Mouse (Mus musculus) neural tube, embryonic 12.5 days (tissue): Measurements from ENCODE around the gene Ap2a2. TPM values are rescaled to one million over a fixed set of nuclear protein-coding genes. Genes with fewer than 3 reads are reported as not detected.
"Not testable (repeated sequence)": the region's sequence is repeated elsewhere in the genome, so short reads cannot be mapped to it uniquely, and the experiment has no call there.

Experiments
- ATAC-seq: fragments of 200-750 bp; cut with Nextera tagmentation; 2 replicates; pipeline ENCODE4 v1.8.0; 2017; ENCODE audit warnings: low read depth, mild to moderate bottlenecking, moderate TSS enrichment, moderate library complexity; ENCODE audit not compliant: low FRiP score
- H3K27ac ChIP-seq: fragments of 300-500 bp; sonication (generic); 2 replicates; pipeline ENCODE4 v1.5.1; 2016
- H3K27me3 ChIP-seq: fragments of 300-500 bp; sonication (generic); replicated peaks from 2 replicates; pipeline ENCODE4 v1.6.1; 2016; ENCODE audit warnings: mild to moderate bottlenecking
- H3K36me3 ChIP-seq: fragments of 300-500 bp; sonication (generic); 2 replicates; pipeline ENCODE4 v1.6.1; 2016; ENCODE audit warnings: mild to moderate bottlenecking
- H3K4me1 ChIP-seq: fragments of 300-500 bp; sonication (generic); 2 replicates; pipeline ENCODE4 v1.6.1; 2016
- H3K4me2 ChIP-seq: fragments of 300-500 bp; sonication (generic); replicated peaks from 2 replicates; pipeline ENCODE4 v1.6.1; 2016; ENCODE audit warnings: mild to moderate bottlenecking
- H3K4me3 ChIP-seq: fragments of 300-500 bp; sonication (generic); 2 replicates; pipeline ENCODE4 v1.5.1; 2016
- H3K9ac ChIP-seq: fragments of 300-500 bp; sonication (generic); 2 replicates; pipeline ENCODE4 v1.6.1; 2016; ENCODE audit warnings: mild to moderate bottlenecking
- H3K9me3 ChIP-seq: fragments of 300-500 bp; sonication (generic); 2 replicates; pipeline ENCODE4 v1.6.1; 2016; ENCODE audit warnings: mild to moderate bottlenecking
- WGBS: fragments of 180-500 bp; shearing (Covaris S2); methylation state at CpG from one replicate; pipeline ENCODE4 v1.1.7; 2016; 5-methylcytosine and 5-hydroxymethylcytosine counted together
- polyA plus RNA-seq: library from polyadenylated mRNA; unstranded; fragments of >200 nt; fragmentation: Nextera tagmentation; extraction: Ambion mirVana; gene quantifications from 2 replicates; pipeline ENCODE4 v1.2.1, GENCODE M21; 2016

The Ap2a2 gene
- polyA plus RNA-seq, 1 experiment from 2014 or later = 117 TPM

DNA sequence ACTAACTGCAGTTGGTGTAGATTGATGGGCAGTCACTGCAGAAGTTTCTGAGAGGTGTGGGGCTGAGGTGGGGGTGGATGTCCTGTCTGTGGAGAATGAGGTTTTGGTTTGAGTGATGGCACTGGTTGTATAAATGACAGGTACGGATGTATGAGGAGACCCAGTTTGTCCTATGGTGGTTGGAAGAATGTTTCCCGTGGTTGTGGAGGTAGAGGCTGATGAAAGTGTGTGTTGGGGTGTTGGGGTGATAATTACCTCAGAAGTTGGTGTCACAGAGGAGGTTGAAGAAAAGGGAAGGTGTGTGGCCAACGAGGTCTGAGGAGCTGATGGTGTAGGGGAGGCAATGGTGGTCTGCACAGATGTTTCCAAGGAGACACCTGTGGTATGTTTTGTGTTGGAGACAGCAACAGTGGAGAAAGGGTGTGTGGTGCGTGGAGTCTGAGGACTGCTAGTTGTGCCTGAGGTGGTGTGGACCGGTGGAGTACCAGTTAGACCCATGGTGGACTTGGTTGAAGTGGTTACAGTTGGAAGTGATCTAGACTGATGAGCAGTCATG lies 77.4 kb downstream of the Ap2a2 start:
- H3K9ac ChIP-seq, H3K4me3 ChIP-seq, H3K9me3 ChIP-seq, H3K27me3 ChIP-seq, H3K4me2 ChIP-seq, H3K36me3 ChIP-seq, H3K27ac ChIP-seq, H3K4me1 ChIP-seq: not testable (repeated sequence)
- ATAC-seq = peak; percentile 52; the same call in 1 of the 2 replicates
- 85% methylated on average over 5 of the region's 5 CpGs for WGBS

DNA sequence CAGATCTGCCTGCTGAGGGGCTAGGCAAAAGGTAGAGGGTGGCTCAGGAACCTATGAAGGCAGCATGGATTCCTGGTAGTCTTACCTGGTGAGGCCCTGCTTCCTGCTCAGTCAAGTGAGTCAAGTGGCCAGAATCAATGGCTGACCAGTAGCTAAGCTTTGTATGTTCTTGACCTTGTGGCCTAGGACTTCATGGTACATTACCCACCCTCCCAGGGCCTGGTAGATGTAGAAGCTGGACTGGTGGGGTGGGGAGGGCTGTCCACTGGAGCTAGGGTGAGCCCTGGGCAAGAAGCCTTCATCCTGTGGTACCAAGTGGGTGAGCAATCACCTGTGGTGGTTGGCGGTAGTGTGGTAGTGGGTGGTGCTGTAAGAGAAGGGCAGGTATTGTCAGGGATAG lies 80.4 kb downstream of the Ap2a2 start:
- Histone ChIP-seq H3K27me3 (no peaks in the 10 kb centered on the region), H3K4me3 (no peak overlapping the region), H3K9ac (no peak overlapping the region), H3K9me3 (no peaks in the 10 kb centered on the region), H3K36me3 (no peaks in the 10 kb centered on the region), H3K4me2 (no peak overlapping the region), H3K4me1 (no peaks in the 10 kb centered on the region; the same call in 1 of the 2 replicates), H3K27ac (no peak overlapping the region)
- no peak for ATAC-seq
- 90% methylated on average over 1 of the region's 1 CpGs for WGBS

DNA sequence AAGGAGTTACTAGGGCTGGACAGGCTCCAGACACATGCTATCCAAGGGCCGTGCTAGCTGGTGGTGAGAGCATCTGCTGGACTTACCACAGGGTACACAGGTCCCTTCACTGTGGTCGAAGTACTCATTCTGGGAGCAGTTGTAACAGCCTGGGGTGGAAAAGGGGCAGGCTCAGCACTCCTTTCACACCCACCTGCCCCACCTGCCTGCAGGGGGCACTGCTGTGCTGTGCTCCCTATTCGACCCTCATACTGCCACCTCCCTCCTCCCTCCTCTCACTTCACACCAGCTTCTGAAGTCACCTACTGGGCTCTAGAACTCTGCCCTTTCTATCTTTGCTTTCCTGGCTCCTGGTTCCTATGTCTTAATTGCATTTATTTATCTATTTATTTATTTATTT lies 81.2 kb downstream of the Ap2a2 start:
- WGBS = 59% methylated on average over 3 of the region's 3 CpGs
- H3K9ac ChIP-seq = no peak overlapping the region
- no peak overlapping the region for H3K4me3 ChIP-seq
- ATAC-seq = no peak
- H3K27ac ChIP-seq = no peak overlapping the region
- no peaks in the 10 kb centered on the region for H3K27me3 ChIP-seq
- no peaks in the 10 kb centered on the region; the same call in 1 of the 2 replicates for H3K4me1 ChIP-seq
- no peaks in the 10 kb centered on the region for H3K36me3 ChIP-seq
- H3K9me3 ChIP-seq = no peaks in the 10 kb centered on the region
- H3K4me2 ChIP-seq = no peak overlapping the region

DNA sequence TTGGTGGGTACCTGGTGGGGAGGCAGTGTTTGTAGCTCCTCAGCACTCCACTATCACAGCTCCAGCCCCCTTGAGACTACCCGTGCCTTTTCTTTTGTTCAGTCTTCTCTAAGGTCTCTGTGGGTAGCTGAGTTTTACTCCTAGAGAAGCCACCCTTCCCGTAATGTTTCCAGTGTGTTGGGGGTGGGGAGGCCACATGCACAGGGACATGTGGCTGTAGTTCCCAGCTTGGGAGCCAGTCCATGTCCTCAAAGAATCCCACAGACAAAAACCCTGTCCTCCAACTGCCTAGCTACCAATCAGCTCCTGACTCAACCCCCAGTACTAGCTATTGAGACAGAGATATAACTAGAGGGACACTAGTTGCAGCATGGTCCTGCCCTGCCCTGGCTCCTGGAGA lies 85.1 kb downstream of the Ap2a2 start:
- no peak overlapping the region for H3K4me2 ChIP-seq
- WGBS = 62% methylated on average over 2 of the region's 2 CpGs

DNA sequence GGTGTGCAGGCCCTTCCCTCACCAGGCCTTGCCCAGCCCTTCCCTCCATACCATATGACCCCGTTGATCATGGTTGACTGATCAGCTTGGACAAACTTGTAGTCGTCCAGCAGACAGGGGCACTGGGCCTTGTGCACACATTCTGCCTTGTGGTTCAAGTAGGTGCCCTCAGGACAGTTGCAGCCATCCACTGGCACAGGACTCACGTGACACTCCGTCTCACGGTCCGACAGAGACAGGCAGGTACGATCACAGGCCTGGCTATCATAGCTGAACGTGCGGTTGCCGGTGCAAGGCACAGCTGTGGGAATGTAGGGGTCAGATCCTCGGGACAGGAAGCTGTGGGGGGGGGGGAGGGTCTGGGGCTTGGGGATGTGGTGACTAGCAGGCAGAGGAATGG lies 85.8 kb downstream of the Ap2a2 start:
- H3K9me3 ChIP-seq = no peaks in the 10 kb centered on the region
- no peaks in the 10 kb centered on the region for H3K27me3 ChIP-seq
- H3K4me2 ChIP-seq = no peak overlapping the region
- no peaks in the 10 kb centered on the region; the same call in 1 of the 2 replicates for H3K4me1 ChIP-seq
- H3K27ac ChIP-seq = no peak overlapping the region
- 81% methylated on average over 11 of the region's 11 CpGs for WGBS
- no peak overlapping the region for H3K9ac ChIP-seq
- no peak for ATAC-seq
- H3K36me3 ChIP-seq = no peaks in the 10 kb centered on the region
- no peak overlapping the region for H3K4me3 ChIP-seq

More for the DNA sequence above, 85.1 kb downstream of the Ap2a2 start:
- H3K27ac ChIP-seq = no peak overlapping the region
- no peak for ATAC-seq
- no peaks in the 10 kb centered on the region; the same call in 1 of the 2 replicates for H3K4me1 ChIP-seq
- no peak overlapping the region for H3K9ac ChIP-seq
- H3K36me3 ChIP-seq = no peaks in the 10 kb centered on the region
- no peaks in the 10 kb centered on the region for H3K27me3 ChIP-seq
- H3K9me3 ChIP-seq = no peaks in the 10 kb centered on the region
- H3K4me3 ChIP-seq = no peak overlapping the region

DNA sequence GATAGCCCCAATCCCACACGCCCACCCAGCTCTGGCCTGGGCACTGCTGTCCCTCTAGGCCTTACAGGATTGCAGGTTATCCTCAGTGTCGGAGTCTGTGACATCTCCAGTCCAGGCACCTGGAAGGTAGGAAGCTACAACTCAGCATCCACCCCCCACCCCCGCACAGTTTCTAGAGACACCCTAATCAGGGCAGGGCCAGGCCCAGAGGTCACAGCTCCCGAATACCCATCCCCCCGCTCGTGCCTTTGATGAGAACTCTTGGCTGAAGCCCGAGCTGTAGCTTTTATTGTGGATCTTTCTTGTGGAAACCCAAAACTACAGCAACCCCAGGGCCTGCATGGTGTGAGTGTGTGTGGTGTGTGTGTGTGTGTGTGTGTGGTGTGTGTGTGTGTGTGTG lies 90.2 kb downstream of the Ap2a2 start:
- ATAC-seq = no peak
- H3K4me3 ChIP-seq = no peak overlapping the region
- WGBS = 43% methylated on average over 7 of the region's 7 CpGs
- no peaks in the 10 kb centered on the region for H3K9me3 ChIP-seq
- H3K4me1 ChIP-seq = no peaks in the 10 kb centered on the region
- no peaks in the 10 kb centered on the region for H3K27me3 ChIP-seq
- H3K36me3 ChIP-seq = no peaks in the 10 kb centered on the region
- H3K4me2 ChIP-seq = no peak overlapping the region
- no peak overlapping the region for H3K9ac ChIP-seq
- no peak overlapping the region for H3K27ac ChIP-seq

DNA sequence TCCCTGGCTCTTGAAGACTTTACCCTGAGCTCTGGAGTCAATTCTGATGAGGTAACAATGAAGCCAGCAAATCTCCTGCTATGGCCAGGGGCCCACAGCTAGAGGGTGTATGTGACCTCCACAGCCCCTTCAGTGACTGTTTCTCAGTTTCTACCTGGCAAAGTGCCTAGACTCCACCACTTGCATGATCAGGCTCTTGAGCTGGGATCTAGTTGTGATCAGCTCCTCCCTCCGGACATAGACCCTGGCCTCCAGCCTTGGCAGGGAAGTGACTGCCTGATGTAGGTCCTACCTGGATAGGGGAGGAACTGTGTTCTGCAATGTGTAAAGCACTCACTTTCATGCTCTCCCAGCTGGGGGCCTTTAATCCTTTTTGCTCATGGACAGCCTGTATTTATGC lies 98.4 kb downstream of the Ap2a2 start:
- Histone ChIP-seq H3K4me3 (no peak overlapping the region), H3K36me3 (no peaks in the 10 kb centered on the region), H3K9me3 (no peaks in the 10 kb centered on the region), H3K27me3 (no peaks in the 10 kb centered on the region), H3K9ac (no peak overlapping the region), H3K4me2 (no peak overlapping the region), H3K4me1 (no peaks in the 10 kb centered on the region), H3K27ac (no peak overlapping the region)
- WGBS = 91% methylated on average over 1 of the region's 1 CpGs
- ATAC-seq = no peak

DNA sequence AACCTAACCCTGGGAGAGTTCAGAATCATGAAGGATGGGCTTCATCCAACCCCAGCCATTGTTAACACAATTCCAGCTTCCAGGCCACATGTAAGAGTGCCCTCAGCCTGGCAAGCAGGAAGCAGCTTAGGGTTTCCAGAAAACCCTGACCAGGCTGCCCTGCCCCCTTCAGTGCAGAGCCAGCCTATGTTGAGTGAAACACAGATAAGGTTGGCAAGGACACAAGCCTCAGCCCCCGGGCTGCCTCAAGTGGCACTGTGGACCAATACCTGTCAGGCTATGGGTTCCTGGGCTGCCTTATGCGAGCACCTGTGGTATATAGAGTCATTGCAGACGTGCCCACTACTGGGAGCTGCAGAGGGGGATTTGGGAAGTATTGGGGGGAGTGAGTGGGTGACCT lies 99.5 kb downstream of the Ap2a2 start:
- H3K27ac ChIP-seq = no peak overlapping the region
- H3K36me3 ChIP-seq = no peaks in the 10 kb centered on the region
- H3K9ac ChIP-seq = no peak overlapping the region
- H3K4me2 ChIP-seq = no peak overlapping the region
- H3K27me3 ChIP-seq = no peaks in the 10 kb centered on the region
- no peaks in the 10 kb centered on the region for H3K9me3 ChIP-seq
- H3K4me1 ChIP-seq = no peaks in the 10 kb centered on the region
- ATAC-seq = no peak
- no peak overlapping the region for H3K4me3 ChIP-seq
- 76% methylated on average over 3 of the region's 3 CpGs for whole genome bisulfite sequencing

DNA sequence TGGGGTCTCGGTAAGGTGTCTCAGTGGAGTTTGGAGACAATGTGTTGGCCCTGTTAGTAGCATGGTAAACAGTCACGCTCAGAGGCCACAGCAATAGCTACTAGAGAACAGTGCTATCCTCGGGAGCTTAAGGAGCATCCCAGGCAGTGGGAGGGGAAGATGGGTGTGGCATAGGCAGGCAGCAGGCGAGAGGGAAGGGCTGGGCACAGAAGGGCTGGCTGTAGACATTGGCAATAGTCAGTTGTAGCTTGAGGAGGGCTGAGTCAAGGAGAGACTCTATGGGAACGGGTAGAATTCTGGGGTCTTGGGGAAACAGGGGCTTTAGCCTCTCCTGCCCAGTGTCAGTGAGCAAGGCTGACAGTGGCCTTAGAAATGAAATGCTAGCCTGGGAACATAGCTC lies 100.2 kb downstream of the Ap2a2 start:
- Histone ChIP-seq H3K27ac (no peak overlapping the region), H3K36me3 (no peaks in the 10 kb centered on the region), H3K9me3 (no peaks in the 10 kb centered on the region), H3K4me2 (no peak overlapping the region), H3K27me3 (no peaks in the 10 kb centered on the region), H3K4me1 (no peaks in the 10 kb centered on the region), H3K4me3 (no peak overlapping the region), H3K9ac (no peak overlapping the region)
- no peak for ATAC-seq
- 59% methylated on average over 5 of the region's 5 CpGs for WGBS

DNA sequence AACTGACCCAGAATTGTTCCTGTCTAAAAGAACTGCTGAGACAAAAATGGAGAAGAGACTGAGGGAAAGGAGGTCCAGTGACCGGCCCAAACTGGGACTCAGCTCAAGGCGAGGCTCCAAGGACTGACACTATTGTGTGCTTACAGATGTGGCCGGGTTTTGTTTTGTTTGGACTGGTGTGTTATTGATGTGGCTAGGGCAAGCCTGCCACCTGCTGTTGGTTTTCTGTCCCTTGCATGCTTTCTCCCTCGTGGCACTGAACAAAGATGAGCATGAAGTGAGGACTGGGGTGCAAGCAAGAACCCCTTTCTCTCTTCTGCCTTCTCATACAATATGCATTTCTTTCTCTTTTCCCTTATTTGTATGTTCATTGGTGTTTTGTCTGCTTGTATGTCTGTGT lies 104.2 kb downstream of the Ap2a2 start:
- Histone ChIP-seq H3K36me3 (no peaks in the 10 kb centered on the region), H3K9ac (no peak overlapping the region), H3K27me3 (no peaks in the 10 kb centered on the region), H3K4me2 (no peak overlapping the region), H3K4me3 (no peak overlapping the region), H3K9me3 (no peaks in the 10 kb centered on the region), H3K4me1 (no peaks in the 10 kb centered on the region), H3K27ac (no peak overlapping the region)
- ATAC-seq = no peak
- 25% methylated on average over 4 of the region's 4 CpGs for WGBS

DNA sequence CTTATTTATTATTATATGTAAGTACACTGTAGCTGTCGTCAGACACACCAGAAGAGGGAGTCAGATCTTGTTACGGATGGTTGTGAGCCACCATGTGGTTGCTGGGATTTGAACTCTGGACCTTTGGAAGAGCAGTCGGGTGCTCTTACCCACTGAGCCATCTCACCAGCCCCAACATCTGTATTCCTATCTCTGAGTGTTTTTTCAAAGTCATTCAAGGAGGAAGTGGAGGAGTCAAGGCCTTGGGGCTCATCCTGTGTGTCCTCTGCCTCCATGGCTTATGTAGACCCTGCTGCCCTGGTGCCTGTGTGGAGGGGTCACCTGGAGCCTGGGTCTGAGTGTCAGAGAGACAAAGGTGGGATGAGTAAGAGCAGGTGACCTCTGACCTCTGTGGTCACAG lies 107.1 kb downstream of the Ap2a2 start:
- not testable (repeated sequence) for H3K4me3 ChIP-seq, H3K4me1 ChIP-seq, H3K9ac ChIP-seq, H3K27ac ChIP-seq, H3K9me3 ChIP-seq, ATAC-seq, H3K36me3 ChIP-seq, H3K27me3 ChIP-seq, H3K4me2 ChIP-seq
- 89% methylated on average over 3 of the region's 3 CpGs for WGBS

DNA sequence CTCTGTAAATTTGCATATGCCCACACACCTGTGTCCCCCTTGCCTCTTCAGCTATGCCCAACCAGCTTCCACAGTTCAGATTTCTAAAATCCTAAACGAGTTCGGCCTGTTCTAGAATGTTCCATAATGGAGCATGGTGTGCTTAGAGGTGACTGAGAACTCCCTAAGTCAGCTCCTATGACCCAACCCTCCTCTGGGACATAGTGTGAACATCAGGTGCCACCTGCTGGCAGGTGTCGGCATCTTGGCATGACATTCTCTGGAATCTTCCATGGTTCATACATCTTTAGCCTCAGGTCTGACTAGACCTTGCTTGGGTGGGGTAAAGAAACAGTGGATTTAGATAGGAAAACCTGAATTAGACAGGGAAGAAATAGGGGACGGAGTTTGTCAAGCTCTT lies 109.0 kb downstream of the Ap2a2 start:
- H3K27me3 ChIP-seq = no peaks in the 10 kb centered on the region
- no peak overlapping the region for H3K4me2 ChIP-seq
- WGBS = 87% methylated on average over 4 of the region's 4 CpGs
- H3K27ac ChIP-seq = no peak overlapping the region
- H3K9ac ChIP-seq = no peak overlapping the region
- no peak for ATAC-seq
- no peak overlapping the region for H3K4me3 ChIP-seq
- no peaks in the 10 kb centered on the region for H3K36me3 ChIP-seq
- H3K9me3 ChIP-seq = no peaks in the 10 kb centered on the region
- no peaks in the 10 kb centered on the region for H3K4me1 ChIP-seq

DNA sequence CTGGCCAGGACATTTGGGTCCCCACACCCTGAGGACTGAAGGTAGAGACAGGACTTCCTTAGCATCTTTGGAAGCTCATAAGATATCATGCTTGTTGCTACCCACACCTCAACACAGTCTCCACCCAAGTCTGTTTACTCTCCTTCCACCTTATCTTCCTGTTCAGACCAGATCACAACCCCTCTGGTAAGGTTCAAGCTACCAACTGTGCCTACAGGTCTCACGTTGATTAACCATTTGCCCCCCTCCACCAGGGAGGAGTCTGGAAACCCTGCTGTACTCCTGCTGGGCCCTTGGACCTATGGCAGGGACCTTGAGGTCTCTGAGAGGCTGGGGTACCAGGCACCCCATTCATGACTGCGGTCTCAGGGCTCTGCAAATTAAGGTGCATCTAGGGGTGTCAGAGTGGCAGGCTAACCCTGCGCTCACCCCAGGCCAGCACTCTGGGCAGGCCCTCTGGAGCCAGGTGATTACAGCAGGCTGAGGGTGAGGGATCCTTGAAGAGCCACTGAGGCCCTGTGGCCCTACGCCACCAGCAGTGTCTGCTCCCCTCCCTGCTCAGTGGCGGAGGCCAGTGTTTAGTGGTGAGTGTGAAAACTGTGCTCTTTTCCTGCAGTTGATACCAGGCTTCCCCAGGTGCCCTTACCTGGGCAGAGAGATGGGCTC lies 109.8 kb downstream of the Ap2a2 start:
- Histone ChIP-seq H3K9me3 (no peaks in the 10 kb centered on the region), H3K27ac (no peak overlapping the region), H3K36me3 (no peaks in the 10 kb centered on the region), H3K9ac (no peak overlapping the region), H3K4me3 (no peak overlapping the region), H3K4me2 (no peak overlapping the region), H3K4me1 (no peaks in the 10 kb centered on the region), H3K27me3 (no peaks in the 10 kb centered on the region)
- no peak for ATAC-seq
- 84% methylated on average over 5 of the region's 5 CpGs for WGBS
